Mouse (Mus musculus) MEL (cell line): ENCODE data around the gene Klf6.
A peak's percentile ranks its signal among the peaks of the same experiment; 100 is the strongest.

Experiments
- CTCF ChIP-seq, 3 experiments: IDR thresholded peaks in 2 of 3; conservative IDR thresholded peaks in 1 of 3; 2 replicates each; pipeline ENCODE4 v1.5.1; 2011 to 2012; ENCODE audit warnings: low read length in 3 of 3, low read depth in 2 of 3, mild to moderate bottlenecking in 2 of 3, improper control_type of control experiment in 1 of 3, inconsistent platforms in 1 of 3, mixed read lengths in 1 of 3, moderate library complexity in 1 of 3; ENCODE audit not compliant: control insufficient read depth in 1 of 3, insufficient read depth in 1 of 3, poor library complexity in 1 of 3, severe bottlenecking in 1 of 3
- ETS1 ChIP-seq: IDR thresholded peaks from 2 replicates; pipeline ENCODE4 v1.6.1; 2012; ENCODE audit warnings: low read depth, mild to moderate bottlenecking, inconsistent platforms, low read length, improper control_type of control experiment, moderate library complexity
- GABPA ChIP-seq: IDR thresholded peaks from 2 replicates; pipeline ENCODE4 v1.6.1; 2012; ENCODE audit warnings: low read depth, mild to moderate bottlenecking, inconsistent platforms, low read length, improper control_type of control experiment, moderate library complexity
- HCFC1 ChIP-seq: IDR thresholded peaks from 2 replicates; pipeline ENCODE4 v1.6.1; 2012; ENCODE audit warnings: low read depth, mild to moderate bottlenecking, inconsistent platforms, low read length, improper control_type of control experiment, moderate library complexity
- KAT2A ChIP-seq: conservative IDR thresholded peaks from 2 replicates; pipeline ENCODE4 v1.6.1; 2012; ENCODE audit warnings: low read depth, low read length, improper control_type of control experiment, inconsistent platforms
- MAX ChIP-seq: IDR thresholded peaks from 2 replicates; pipeline ENCODE4 v1.6.1; 2011; ENCODE audit warnings: low read length, improper control_type of control experiment
- MEF2A ChIP-seq: IDR thresholded peaks from 2 replicates; pipeline ENCODE4 v1.6.1; 2014; ENCODE audit warnings: low read depth, mild to moderate bottlenecking, inconsistent platforms, low read length, improper control_type of control experiment; ENCODE audit not compliant: poor library complexity, insufficient replicate concordance, severe bottlenecking; ENCODE audit errors: extremely low read depth
- POLR2A ChIP-seq, 2 experiments: IDR thresholded peaks; 2 replicates each; pipeline ENCODE4 v1.6.1; 2011 to 2012; ENCODE audit warnings: low read length in 2 of 2, mild to moderate bottlenecking in 2 of 2, control low read depth in 1 of 2, improper control_type of control experiment in 1 of 2, low read depth in 1 of 2, moderate library complexity in 1 of 2; ENCODE audit not compliant: control insufficient read depth in 1 of 2, insufficient read depth in 1 of 2, poor library complexity in 1 of 2
- SIN3A ChIP-seq: IDR thresholded peaks from 2 replicates; pipeline ENCODE4 v1.6.1; 2012; ENCODE audit warnings: low read length, improper control_type of control experiment, inconsistent platforms
- TCF12 ChIP-seq: IDR thresholded peaks from 2 replicates; pipeline ENCODE4 v1.6.1; 2014; ENCODE audit warnings: low read depth, mild to moderate bottlenecking, inconsistent platforms, low read length, improper control_type of control experiment, moderate library complexity
- UBTF ChIP-seq: IDR thresholded peaks from 2 replicates; pipeline ENCODE4 v1.6.1; 2012; ENCODE audit warnings: low read depth, mild to moderate bottlenecking, inconsistent platforms, low read length, improper control_type of control experiment, moderate library complexity, borderline replicate concordance; ENCODE audit not compliant: insufficient read depth
- USF1 ChIP-seq: IDR thresholded peaks from 2 replicates; pipeline ENCODE4 v1.6.1; 2014; ENCODE audit warnings: low read depth, mild to moderate bottlenecking, inconsistent platforms, low read length, improper control_type of control experiment, moderate library complexity
- ZC3H11A ChIP-seq: IDR thresholded peaks from 2 replicates; pipeline ENCODE4 v1.6.1; 2012; ENCODE audit warnings: low read depth, mild to moderate bottlenecking, inconsistent platforms, low read length, improper control_type of control experiment

GRCm38 (mm10) chr13:5862003-5862625, 832 bp downstream of the Klf6 start:
- no peak for TF ChIP-seq MEF2A
- no peak for TF ChIP-seq CTCF (IDR thresholded peaks at IDR 0.05 in 2 of 3, conservative IDR thresholded peaks at IDR 0.05 in 1 of 3; ENCODE audit: control insufficient read depth in 1 of 3, insufficient read depth in 1 of 3, low read depth in 2 of 3, low read length in 3 of 3, poor library complexity in 1 of 3, severe bottlenecking in 1 of 3)
- TF ChIP-seq POLR2A (IDR thresholded peaks at IDR 0.05; ENCODE audit: control insufficient read depth in 1 of 2, insufficient read depth in 1 of 2, low read depth in 1 of 2, low read length in 2 of 2, poor library complexity in 1 of 2), result no peak
- no peak for TF ChIP-seq HCFC1
- no peak for TF ChIP-seq TCF12
- TF ChIP-seq GABPA, result no peak
- peak; percentile 62; the same call in 1 of the 2 replicates for TF ChIP-seq SIN3A
- TF ChIP-seq KAT2A, result no peak
- TF ChIP-seq ZC3H11A, result no peak
- no peak for TF ChIP-seq UBTF
- TF ChIP-seq USF1, result peak; percentile 44; the same call in 1 of the 2 replicates
- peak; percentile 51; the same call in 1 of the 2 replicates for TF ChIP-seq ETS1
- no peak for TF ChIP-seq MAX
